In the genomic region with DNA sequence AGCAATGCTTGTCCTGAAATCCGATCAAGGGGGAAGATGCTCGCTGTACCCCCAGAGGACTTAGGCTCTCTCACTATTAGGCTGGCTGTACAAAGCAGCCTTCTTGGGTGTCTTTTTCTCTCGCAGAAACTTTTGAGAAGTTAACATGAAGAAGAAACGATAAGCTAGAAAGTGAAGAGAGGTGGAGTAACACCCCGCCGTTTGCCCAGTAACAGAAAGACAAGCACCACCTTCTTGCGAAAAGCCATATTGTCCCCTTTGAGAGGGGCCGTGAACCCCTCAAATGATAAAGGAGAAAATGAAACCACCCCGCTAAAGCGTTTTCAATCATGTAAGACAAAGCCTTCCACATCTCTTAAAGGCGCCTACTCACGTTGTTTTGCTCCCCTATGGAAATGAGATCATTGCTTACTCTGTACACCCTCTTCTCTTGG, we compare ENCODE assay signal across 8 mouse cellular contexts. TPM values are rescaled to one million over a fixed set of nuclear protein-coding genes. Genes with fewer than 3 reads are reported as not detected.
A peak's percentile ranks its signal among the peaks of the same experiment; 100 is the strongest.
DNase-seq lines count a peak whose midpoint lies in the region; ATAC-seq and TF ChIP-seq lines count a peak whose summit lies in the region.

No protein-coding gene starts in this region.

- in situ Hi-C loops in ES-E14 (cut with MboI; ENCODE audit: low sequenced_read_pairs in 2 of 2, unreplicated experiment in 2 of 2) = no loop called here

- 4% methylated on average over 12 of the region's 12 CpGs for WGBS in heart, embryonic 10.5 days
- WGBS in limb, embryonic 15.5 days = 2% methylated on average over 12 of the region's 12 CpGs
- 1% methylated on average over 12 of the region's 12 CpGs for WGBS in neural tube, embryonic 15.5 days

- H3K4me1 ChIP-seq in heart, embryonic 10.5 days = no peaks in the 10 kb centered on the region
- peaks cover 0 to 2% of the 10 kb centered on the region in 2 experiments; a peak in 1 of 4 replicates for H3K4me1 ChIP-seq in ES-E14 (ENCODE audit: control insufficient read depth in 2 of 2, insufficient read depth in 2 of 2, low read length in 2 of 2, poor library complexity in 1 of 2)
- H3K4me1 ChIP-seq in limb, embryonic 15.5 days = no peaks in the 10 kb centered on the region
- H3K4me1 ChIP-seq in neural tube, embryonic 15.5 days = peaks cover 14% of the 10 kb centered on the region

- peak; percentile 32 for ATAC-seq in erythroid progenitor cell, adult 5-6 weeks (replicated peaks; ENCODE audit: low FRiP score, poor library complexity, severe bottlenecking)
- no peak for ATAC-seq in limb, embryonic 15.5 days (ENCODE audit: insufficient number of reproducible peaks, low FRiP score, low TSS enrichment, low read depth)
- no peak; the same call in 1 of the 2 replicates for ATAC-seq in neural tube, embryonic 15.5 days (ENCODE audit: low FRiP score)

- H3K27me3 ChIP-seq in heart, embryonic 10.5 days (ENCODE audit: insufficient read depth, poor library complexity, severe bottlenecking) = no peaks in the 10 kb centered on the region
- H3K27me3 ChIP-seq in limb, embryonic 15.5 days = no peaks in the 10 kb centered on the region
- no peaks in the 10 kb centered on the region for H3K27me3 ChIP-seq in neural tube, embryonic 15.5 days (replicated peaks)

- H3K36me3 ChIP-seq in heart, embryonic 10.5 days = no peaks in the 10 kb centered on the region
- H3K36me3 ChIP-seq in ES-E14 (ENCODE audit: control insufficient read depth, insufficient read depth, low read length, poor library complexity, severe bottlenecking) = no peaks in the 10 kb centered on the region
- no peaks in the 10 kb centered on the region for H3K36me3 ChIP-seq in limb, embryonic 15.5 days
- no peaks in the 10 kb centered on the region for H3K36me3 ChIP-seq in neural tube, embryonic 15.5 days

- peak overlapping the region; percentile 93 for H3K4me3 ChIP-seq in heart, embryonic 10.5 days
- peak overlapping the region; percentile 94 for H3K4me3 ChIP-seq in ES-E14 (ENCODE audit: insufficient read depth in 1 of 2, low read depth in 1 of 2, low read length in 2 of 2, poor library complexity in 1 of 2, severe bottlenecking in 1 of 2)
- H3K4me3 ChIP-seq in limb, embryonic 15.5 days = peak overlapping the region; percentile 84
- H3K4me3 ChIP-seq in neural tube, embryonic 15.5 days (replicated peaks) = peak overlapping the region; percentile 91

- no peaks in the 10 kb centered on the region for H3K9me3 ChIP-seq in heart, embryonic 10.5 days
- H3K9me3 ChIP-seq in ES-E14 (ENCODE audit: control insufficient read depth, insufficient read depth, low read depth, low read length) = no peaks in the 10 kb centered on the region
- no peaks in the 10 kb centered on the region for H3K9me3 ChIP-seq in limb, embryonic 15.5 days
- no peaks in the 10 kb centered on the region for H3K9me3 ChIP-seq in neural tube, embryonic 15.5 days (replicated peaks)

- H3K9ac ChIP-seq in ES-E14 (ENCODE audit: insufficient read depth, low read depth, low read length, poor library complexity, severe bottlenecking) = peak overlapping the region; percentile 84
- H3K9ac ChIP-seq in limb, embryonic 15.5 days = peak overlapping the region; percentile 81; the same call in 1 of the 2 replicates
- peak overlapping the region; percentile 78 for H3K9ac ChIP-seq in neural tube, embryonic 15.5 days (replicated peaks)

- peak overlapping the region; percentile 53 for H3K4me2 ChIP-seq in limb, embryonic 15.5 days
- peak overlapping the region; percentile 80 for H3K4me2 ChIP-seq in neural tube, embryonic 15.5 days

- H3K27ac ChIP-seq in heart, embryonic 10.5 days = peak overlapping the region; percentile 97
- H3K27ac ChIP-seq in ES-E14 (ENCODE audit: insufficient read depth, low read depth, low read length, poor library complexity, severe bottlenecking) = no peak overlapping the region
- H3K27ac ChIP-seq in limb, embryonic 15.5 days = peak overlapping the region; percentile 29; the same call in 1 of the 2 replicates
- peak overlapping the region; percentile 83 for H3K27ac ChIP-seq in neural tube, embryonic 15.5 days (replicated peaks)

- no peak for DNase-seq in heart, embryonic 10.5 days (ENCODE audit: low spot score)
- DNase-seq in heart, adult 11 months = no peak
- no peak for DNase-seq in ES-E14 (ENCODE audit: low read depth, low spot score)
- no peak for DNase-seq in adrenal gland, adult (ENCODE audit: inconsistent age in 2 of 2, low spot score in 1 of 2)
- no peak for DNase-seq in urinary bladder, postnatal 25 days (ENCODE audit: low spot score)

TF ChIP-seq in ES-E14, 5 proteins besides CTCF, POLR2A, EP300 and RAD21:
- TF ChIP-seq MAFK (IDR thresholded peaks at IDR 0.05; ENCODE audit: insufficient read depth, low read depth, low read length) (no peak), HCFC1 (IDR thresholded peaks at IDR 0.05; ENCODE audit: borderline replicate concordance, insufficient read depth, low read length) (no peak), ZNF384 (IDR thresholded peaks at IDR 0.05; ENCODE audit: low read depth, low read length) (no peak), CHD2 (IDR thresholded peaks at IDR 0.05; ENCODE audit: low read depth, low read length) (no peak), ZC3H11A (IDR thresholded peaks at IDR 0.05; ENCODE audit: borderline replicate concordance, low read depth, low read length) (no peak)
TF ChIP-seq in ES-E14: peak in this region for 0.

RNA-seq across cellular contexts. Expression of a gene that starts 15.5 kb away (rescaled TPM):
- 24.5 and 27.6 TPM in 2 replicates for polyA plus RNA-seq in heart, embryonic 10.5 days (2016; fragmentation: Nextera tagmentation; extraction: Ambion mirVana)
- total RNA-seq in ES-E14 (2012; rRNA removed) = 3.8 and 7.8 TPM in 2 replicates
- 96.6 and 128 TPM in 2 replicates for total RNA-seq in erythroid progenitor cell, adult 5-6 weeks (2015; ENCODE audit: low replicate concordance)
- total RNA-seq in erythroid progenitor cell, adult 5-6 weeks (2017; ENCODE audit: low replicate concordance) = 73.3 and 83.4 TPM in 2 replicates
- 28.0 and 29.8 TPM in 2 replicates for polyA plus RNA-seq in limb, embryonic 15.5 days (2015; fragmentation: Nextera tagmentation; extraction: Ambion mirVana)
- polyA plus RNA-seq in neural tube, embryonic 15.5 days (2015; fragmentation: Nextera tagmentation; extraction: Ambion mirVana) = 25.2 and 26.1 TPM in 2 replicates
